Mouse (Mus musculus) mesoderm, embryonic 11.5 days (tissue): ENCODE results near the gene Btbd1.
"Not testable (repeated sequence)": the region's sequence is repeated elsewhere in the genome, so short reads cannot be mapped to it uniquely, and the experiment has no call there.

ENCODE experiments used
- DNase-seq: peaks from one replicate; pipeline ENCODE4 v3.0.0-alpha.2; 2012; ENCODE audit warnings: low read depth, low spot score

Gene Btbd1

GRCm38 (mm10) chr7:81850171-81850570, 20.9 kb upstream of the Btbd1 start:
- DNase-seq: no peak

DNA sequence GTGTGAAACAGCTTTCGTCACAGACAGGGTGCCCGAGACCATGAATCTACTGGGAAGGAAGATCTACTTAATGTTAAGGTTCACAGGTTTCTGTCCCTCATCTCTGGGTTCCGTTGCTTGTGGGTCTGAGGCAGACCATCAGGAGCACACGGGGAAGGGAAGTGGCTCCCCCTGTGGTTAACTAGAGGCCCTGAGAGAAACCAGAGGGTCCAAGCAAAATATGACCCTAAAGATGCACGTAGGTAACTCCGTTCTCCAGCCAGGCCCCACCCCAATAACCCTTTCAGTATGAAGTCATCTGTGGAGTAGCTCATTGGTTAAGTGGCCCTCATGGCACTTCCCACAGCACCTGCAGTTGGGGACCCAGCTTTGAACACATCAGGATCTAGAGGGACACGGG, 20.4 kb upstream of the Btbd1 start:
- DNase-seq: no peak

GRCm38 (mm10) chr7:81849214-81849613, 20.0 kb upstream of the Btbd1 start:
- no peak for DNase-seq

- no peak for DNase-seq
Observed at GRCm38 (mm10) chr7:81847777-81848176, 18.5 kb upstream of the Btbd1 start.

GRCm38 (mm10) chr7:81847010-81847409, 17.8 kb upstream of the Btbd1 start:
- no peak for DNase-seq

DNA sequence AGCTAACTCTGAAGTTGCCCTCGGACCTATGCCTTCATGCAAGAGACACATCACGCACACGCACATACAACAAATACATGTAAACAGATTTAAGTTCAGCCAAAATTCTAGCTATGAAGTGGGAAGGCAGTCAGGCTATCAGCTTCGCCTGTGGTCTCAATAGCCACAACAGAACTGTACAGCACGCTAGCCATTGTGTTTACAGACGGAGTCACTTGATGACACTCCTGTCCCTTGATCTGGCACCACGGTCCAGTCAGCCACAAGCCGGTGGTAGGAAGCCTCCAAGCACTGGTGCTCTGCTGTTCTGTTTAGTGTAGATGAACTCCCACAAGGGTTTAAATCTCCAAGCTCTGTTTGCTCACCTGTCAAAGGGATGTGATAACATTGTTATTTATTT, 16.8 kb upstream of the Btbd1 start:
- no peak for DNase-seq

GRCm38 (mm10) chr7:81845313-81845712, 16.1 kb upstream of the Btbd1 start:
- DNase-seq: no peak

GRCm38 (mm10) chr7:81844801-81845200, 15.6 kb upstream of the Btbd1 start:
- DNase-seq: no peak

- DNase-seq: no peak
Observed at GRCm38 (mm10) chr7:81843903-81844302, 14.7 kb upstream of the Btbd1 start.

- DNase-seq: no peak
Observed at GRCm38 (mm10) chr7:81842998-81843397, 13.8 kb upstream of the Btbd1 start.

DNA sequence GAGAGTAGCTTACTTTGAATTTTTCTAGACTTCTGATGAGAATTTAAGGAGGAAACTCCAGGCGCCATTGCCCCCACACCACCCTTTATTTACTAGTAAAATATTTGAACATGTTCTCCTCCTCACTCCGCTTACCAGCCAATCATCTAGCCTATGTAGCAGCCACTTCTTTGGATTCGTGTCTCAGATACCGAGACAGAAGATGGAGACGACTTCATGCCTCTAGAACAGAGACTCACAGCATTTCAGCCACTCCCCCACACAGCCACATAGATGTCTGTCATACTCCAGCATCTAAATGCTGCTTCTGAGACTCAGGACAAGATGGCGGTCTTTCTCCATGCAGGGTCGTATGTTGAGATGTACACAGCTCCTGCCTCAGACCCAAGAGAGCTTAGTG, 12.9 kb upstream of the Btbd1 start:
- no peak for DNase-seq

- DNase-seq: no peak
Observed at GRCm38 (mm10) chr7:81841439-81841838, 12.2 kb upstream of the Btbd1 start.

DNA sequence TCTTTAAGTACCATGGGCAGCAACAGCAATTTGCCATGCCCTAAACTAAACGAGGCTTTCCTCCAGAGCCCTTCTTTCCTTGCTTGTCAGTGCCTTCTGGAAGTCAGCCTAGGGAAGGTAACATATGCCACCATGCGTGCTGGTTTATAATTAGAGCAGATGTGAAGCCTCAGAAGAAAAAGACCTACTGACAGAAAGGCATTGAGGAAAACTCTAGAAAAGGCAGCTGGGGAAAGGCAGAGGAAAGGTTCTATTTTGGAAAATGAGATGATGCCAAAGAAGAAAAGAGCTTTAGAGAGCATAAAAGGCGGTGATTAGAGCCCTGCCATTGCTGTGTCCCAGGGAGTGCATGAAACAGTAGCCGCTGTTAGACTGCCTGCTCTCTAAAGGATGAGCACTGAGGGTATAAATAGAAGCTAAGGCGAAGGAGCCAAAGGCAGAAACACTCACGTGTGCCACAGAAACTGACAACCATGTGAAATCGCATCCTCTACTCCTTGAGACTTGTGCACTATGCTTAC, 11.5 kb upstream of the Btbd1 start:
- no peak for DNase-seq

DNA sequence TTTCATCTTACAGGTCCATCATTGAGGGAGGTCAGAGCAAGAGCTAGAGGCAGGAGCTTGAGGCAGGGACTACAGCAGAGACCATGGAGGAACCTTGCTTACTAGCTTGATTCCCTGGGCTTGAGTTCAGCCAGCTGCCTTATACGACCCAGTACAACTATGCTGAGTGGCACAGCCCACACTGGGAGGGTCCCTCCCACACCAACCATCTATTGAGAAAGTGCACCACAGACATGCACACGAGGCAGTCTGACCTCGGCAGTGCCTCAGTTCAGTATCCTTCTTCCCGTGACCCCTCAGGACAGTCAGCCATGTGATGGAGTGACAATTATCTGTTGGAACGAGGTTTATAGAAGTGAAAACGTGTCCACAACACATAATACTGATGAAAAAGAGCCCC, 10.5 kb upstream of the Btbd1 start:
- no peak for DNase-seq

DNA sequence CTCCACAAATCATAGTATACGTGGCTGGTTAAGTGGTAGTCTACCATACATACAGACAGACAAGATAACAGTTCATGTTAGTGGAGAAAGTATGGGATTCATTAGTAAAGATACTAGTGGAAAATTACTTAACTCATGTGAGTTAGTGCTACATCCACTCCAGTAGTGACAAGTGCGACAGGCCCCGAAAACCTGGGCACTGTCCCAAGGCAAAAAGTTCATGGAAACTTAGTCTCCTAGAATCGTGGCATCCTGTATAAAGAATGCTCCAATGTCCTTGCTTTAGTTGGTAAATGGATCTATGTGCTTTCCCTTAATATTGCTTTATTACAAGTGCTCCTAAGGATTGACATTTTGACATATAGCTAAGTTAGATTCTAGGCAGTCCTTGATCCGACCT, 8.5 kb upstream of the Btbd1 start:
- DNase-seq: not testable (repeated sequence)

DNA sequence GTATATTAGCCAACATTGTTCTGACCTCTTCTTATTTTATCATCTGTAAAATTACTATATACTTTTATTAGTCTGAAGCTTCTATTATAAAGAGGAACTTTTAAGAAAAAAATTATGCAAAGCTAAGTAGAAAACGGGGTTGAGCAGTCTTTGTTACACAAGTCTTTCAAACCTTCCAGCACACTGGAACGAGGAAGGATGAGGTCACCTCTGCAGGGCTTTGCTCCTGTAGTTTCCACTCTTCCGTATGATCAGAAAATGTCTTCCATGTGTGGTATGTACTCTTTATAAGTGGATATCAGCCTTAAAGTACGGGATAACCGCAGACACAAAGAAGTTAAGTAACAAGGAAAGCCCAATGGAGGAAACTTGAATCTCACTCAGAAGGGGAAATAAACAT, 6.2 kb upstream of the Btbd1 start:
- no peak for DNase-seq

- no peak for DNase-seq
Observed at GRCm38 (mm10) chr7:81834847-81835246, 5.6 kb upstream of the Btbd1 start.

GRCm38 (mm10) chr7:81828681-81829378, 401 bp downstream of the Btbd1 start:
- DNase-seq: peak; percentile 42

DNA sequence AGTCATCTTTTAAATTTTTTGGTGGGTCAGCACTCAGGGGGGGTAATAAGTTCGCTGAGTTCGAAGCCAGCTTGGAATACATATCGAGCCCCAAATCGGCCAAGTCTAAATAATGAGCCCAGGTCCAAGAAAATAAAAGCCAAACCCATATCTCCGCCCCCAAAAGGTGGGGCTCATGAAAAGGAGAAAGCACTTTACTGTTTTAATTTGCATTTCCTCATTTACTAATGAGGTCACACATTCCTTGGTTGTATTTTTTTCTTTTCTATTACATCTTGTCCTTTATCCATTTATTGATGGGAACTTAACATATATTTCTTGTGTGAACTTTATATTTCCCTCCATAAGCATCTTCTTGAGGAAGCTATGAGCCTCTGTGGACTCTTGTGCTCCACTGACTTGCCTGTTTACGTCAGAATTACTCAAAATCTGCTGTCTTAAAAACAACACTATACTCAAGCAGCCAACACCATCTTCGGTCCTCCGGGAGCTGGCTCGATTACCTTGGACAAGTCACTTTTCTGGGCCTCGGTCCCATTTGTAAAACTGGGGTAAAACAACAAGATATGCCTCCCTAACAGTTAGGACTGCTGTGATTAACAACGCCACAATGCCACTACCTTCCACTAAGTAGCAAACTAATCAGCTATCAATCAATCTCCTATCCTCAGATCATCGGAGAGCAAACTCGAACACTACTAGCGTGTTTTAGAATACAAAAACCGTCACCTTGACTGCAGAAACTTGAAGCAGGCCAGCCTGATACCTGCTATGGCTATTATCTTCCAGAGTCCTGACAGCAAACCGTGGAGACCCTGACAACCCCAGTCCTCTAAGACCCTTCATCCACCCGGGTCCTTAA, 1.2 kb downstream of the Btbd1 start:
- DNase-seq: no peak

- DNase-seq: no peak
Observed at GRCm38 (mm10) chr7:81825381-81825780, 3.9 kb downstream of the Btbd1 start.

GRCm38 (mm10) chr7:81824906-81825305, 4.3 kb downstream of the Btbd1 start:
- no peak for DNase-seq

DNA sequence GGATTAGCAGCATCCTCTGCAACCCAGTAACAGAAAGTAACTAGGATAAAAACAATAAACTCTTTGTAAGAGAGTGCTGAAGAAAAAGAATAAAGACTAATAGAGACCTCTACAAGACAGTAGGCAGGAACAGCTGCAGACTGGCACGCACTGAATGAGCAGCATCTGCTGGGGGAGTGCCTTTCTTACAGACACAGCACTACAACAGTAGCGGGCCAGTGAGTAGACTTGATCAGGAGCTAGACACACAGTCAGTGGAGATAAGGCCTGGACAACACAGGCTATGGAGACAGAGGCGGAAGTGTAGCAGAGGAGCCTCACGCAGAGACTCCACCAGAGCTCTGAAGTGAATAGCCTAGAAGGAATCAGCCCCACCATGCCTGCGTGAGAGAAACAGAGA, 23.2 kb downstream of the Btbd1 start:
- no peak for DNase-seq
